Mouse (Mus musculus) kidney, adult 2 months (tissue): Measurements from ENCODE around the gene Ube2i.

Source experiments
- CTCF ChIP-seq: fragments of 200-500 bp; conservative IDR thresholded peaks from 2 replicates; pipeline ENCODE4 v1.5.1; 2011; ENCODE audit warnings: low read depth, mild to moderate bottlenecking, control low read depth, low read length, moderate library complexity, mixed read lengths; ENCODE audit not compliant: insufficient read depth, insufficient read length
- POLR2A ChIP-seq: fragments of 200-500 bp; IDR thresholded peaks from one replicate; pipeline ENCODE4 v1.6.1; 2011; ENCODE audit warnings: low read depth, low read length, control low read depth

DNA sequence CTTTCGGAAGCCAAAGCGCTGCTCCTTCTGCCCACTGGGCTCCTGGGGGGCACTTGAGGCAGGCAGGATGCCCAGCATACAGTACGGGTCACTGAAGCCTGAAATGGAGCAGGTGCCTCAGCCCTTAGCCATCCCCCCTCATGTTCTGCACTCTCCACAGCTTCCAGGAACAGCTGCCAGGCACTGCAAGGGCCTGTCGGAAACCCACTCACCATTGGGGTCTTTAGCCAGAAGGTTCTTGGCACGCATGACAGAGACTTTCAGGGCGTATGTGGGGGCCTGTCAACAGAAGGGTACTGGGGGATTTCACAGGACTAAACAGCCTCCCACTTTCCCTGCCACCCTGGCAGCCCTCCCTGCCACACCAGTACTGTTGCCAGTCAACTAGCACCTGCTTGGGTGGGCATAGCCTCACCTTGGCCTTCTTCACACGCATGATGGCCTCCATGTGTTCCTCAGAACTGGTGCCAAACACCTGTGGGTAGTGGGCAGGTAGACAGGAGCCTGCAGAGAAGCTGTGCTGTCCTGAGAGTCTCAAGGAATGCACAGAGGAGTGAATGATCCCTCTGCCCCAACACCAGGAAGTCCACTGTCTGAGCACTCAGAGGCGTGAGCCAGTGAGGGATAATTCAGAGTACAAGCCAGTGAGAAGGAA lies 24.1 kb downstream of the Ube2i start:
- TF ChIP-seq POLR2A, result no peak
- TF ChIP-seq CTCF, result no peak
